In genomic region chr2:57296069-57296468, GRCm38 (mm10) we compare ENCODE assay signal across 26 mouse cellular contexts. TPM values are rescaled to one million over a fixed set of nuclear protein-coding genes. Genes with fewer than 3 reads are reported as not detected.
DNase-seq lines count a peak whose midpoint lies in the region; ATAC-seq and TF ChIP-seq lines count a peak whose summit lies in the region.
"Had no signal": no experiment of that assay in that cellular context is flagged by ENCODE, and none has a peak within 500 bp of the region (broad histone marks: within the 10 kb centered on the region; RNA-seq: fewer than 3 reads in every experiment).

No protein-coding gene starts in this region.

- no peak for TF ChIP-seq CTCF in gastrocnemius, adult 2 months (IDR thresholded peaks at IDR 0.05)
- no peak for TF ChIP-seq CTCF in liver, postnatal 0 days (IDR thresholded peaks at IDR 0.05; ENCODE audit: low read depth)

- WGBS in liver, embryonic 13.5 days (ENCODE audit: insufficient replicate concordance) = 17% methylated on average over 4 of the region's 4 CpGs
- WGBS in liver, postnatal 0 days (ENCODE audit: insufficient replicate concordance) = 55% methylated on average over 4 of the region's 4 CpGs

- H3K27ac ChIP-seq in gastrocnemius, adult 2 months = peak overlapping the region; percentile 9; the same call in 1 of the 2 replicates
- no peak overlapping the region for H3K27ac ChIP-seq in liver, embryonic 13.5 days
- no peak overlapping the region for H3K27ac ChIP-seq in liver, postnatal 0 days (ENCODE audit: low read depth)
- H3K27ac ChIP-seq: embryonic facial prominence, embryonic 12.5 days; embryonic facial prominence, embryonic 15.5 days; hindbrain, embryonic 13.5 days had no signal

- no peak for DNase-seq in gastrocnemius, adult 2 months
- no peak for DNase-seq in gastrocnemius, postnatal 10 days
- no peak for DNase-seq in liver, embryonic 13.5 days
- DNase-seq in liver, postnatal 0 days = no peak
- DNase-seq in thymus, postnatal 10 days (ENCODE audit: low spot score in 2 of 2) = no peak
- DNase-seq in left cerebral cortex, adult 11 months (ENCODE audit: low spot score) = no peak
- DNase-seq: adrenal gland, postnatal 10 days; adrenal gland, postnatal 36 days; B cell, adult 2 months; cerebellum, adult 18-20 months; cerebellum, adult 9-10 months; cerebellum, postnatal 14 days; forebrain, postnatal 0 days; gastrocnemius, postnatal 36 days; heart, adult 11 months had no signal

- H3K4me1 ChIP-seq in liver, embryonic 13.5 days (replicated peaks) = 0 out of 2 replicates have a peak, but pooled peaks cover 2% of the 10 kb centered on the region
- H3K4me1 ChIP-seq in liver, postnatal 0 days (ENCODE audit: insufficient read depth) = no peaks in the 10 kb centered on the region
- H3K4me1 ChIP-seq: embryonic facial prominence, embryonic 12.5 days; embryonic facial prominence, embryonic 15.5 days; hindbrain, embryonic 13.5 days had no signal

- H3K4me3 ChIP-seq in gastrocnemius, adult 2 months = no peak overlapping the region
- no peak overlapping the region for H3K4me3 ChIP-seq in liver, embryonic 13.5 days (replicated peaks)
- no peak overlapping the region for H3K4me3 ChIP-seq in liver, postnatal 0 days (ENCODE audit: low read depth, low read length)
- H3K4me3 ChIP-seq: embryonic facial prominence, embryonic 12.5 days; embryonic facial prominence, embryonic 15.5 days; hindbrain, embryonic 13.5 days had no signal

- no peak overlapping the region for H3K9ac ChIP-seq in liver, embryonic 13.5 days
- no peak overlapping the region for H3K9ac ChIP-seq in liver, postnatal 0 days (replicated peaks)
- H3K9ac ChIP-seq: embryonic facial prominence, embryonic 12.5 days; embryonic facial prominence, embryonic 15.5 days; forebrain, postnatal 0 days; hindbrain, embryonic 13.5 days had no signal

- H3K4me2 ChIP-seq in liver, embryonic 13.5 days = no peak overlapping the region
- H3K4me2 ChIP-seq in liver, postnatal 0 days (ENCODE audit: low read depth, low read length) = no peak overlapping the region
- H3K4me2 ChIP-seq: embryonic facial prominence, embryonic 12.5 days; embryonic facial prominence, embryonic 15.5 days; heart, embryonic 11.5 days; hindbrain, embryonic 13.5 days had no signal

- intact Hi-C loops in gastrocnemius, adult 2 months (cut with DNase I) = no loop called here

- no peaks in the 10 kb centered on the region for H3K27me3 ChIP-seq in liver, embryonic 13.5 days
- H3K27me3 ChIP-seq in liver, postnatal 0 days (ENCODE audit: insufficient read depth, low read length) = no peaks in the 10 kb centered on the region
- H3K27me3 ChIP-seq: CH12.LX; embryonic facial prominence, embryonic 12.5 days; embryonic facial prominence, embryonic 15.5 days; hindbrain, embryonic 13.5 days; Patski had no signal

- ATAC-seq in liver, embryonic 13.5 days (ENCODE audit: low read depth) = 0 out of 2 replicates have a peak, but pooled peaks have one; percentile 43
- no peak for ATAC-seq in liver, postnatal 0 days
- peak; percentile 7; the same call in 1 of the 2 replicates for ATAC-seq in granulocyte monocyte progenitor cell, adult 5-6 weeks (replicated peaks; ENCODE audit: poor library complexity, severe bottlenecking)
- peak; percentile 61 for ATAC-seq in megakaryocyte-erythroid progenitor cell, adult 5-6 weeks (replicated peaks; ENCODE audit: low FRiP score, low TSS enrichment, poor library complexity, severe bottlenecking)
- ATAC-seq: forebrain, embryonic 14.5 days; forebrain, postnatal 0 days; hindbrain, embryonic 16.5 days; Patski had no signal

- no peaks in the 10 kb centered on the region for H3K36me3 ChIP-seq in liver, embryonic 13.5 days
- no peaks in the 10 kb centered on the region for H3K36me3 ChIP-seq in liver, postnatal 0 days (replicated peaks; ENCODE audit: insufficient read depth, low read length)
- H3K36me3 ChIP-seq: embryonic facial prominence, embryonic 12.5 days; embryonic facial prominence, embryonic 15.5 days; hindbrain, embryonic 13.5 days had no signal

- TF ChIP-seq EP300 in liver, postnatal 0 days (IDR thresholded peaks at IDR 0.05; ENCODE audit: low read depth) = no peak

- H3K9me3 ChIP-seq in liver, embryonic 13.5 days (replicated peaks) = no peaks in the 10 kb centered on the region
- H3K9me3 ChIP-seq in liver, postnatal 0 days (ENCODE audit: low read length) = no peaks in the 10 kb centered on the region
- H3K9me3 ChIP-seq: embryonic facial prominence, embryonic 12.5 days; embryonic facial prominence, embryonic 15.5 days; G1E; hindbrain, embryonic 13.5 days had no signal

RNA-seq across cellular contexts. Expression of gene Gpd2, which starts 58.6 kb away (rescaled TPM):
- 100 to 1,000 TPM; 155 to 233 TPM for total RNA-seq in gastrocnemius, adult 2 months (2021)
- 100 to 1,000 TPM; 111 to 124 TPM for total RNA-seq in gastrocnemius, postnatal 10 days (2021)
- 10.3 and 11.2 TPM in 2 replicates for polyA plus RNA-seq in liver, embryonic 13.5 days (2015; fragmentation: Nextera tagmentation; extraction: Ambion mirVana)
- polyA plus RNA-seq in liver, postnatal 0 days (2015; fragmentation: Nextera tagmentation; extraction: Ambion mirVana) = 20.4 and 29.7 TPM in 2 replicates
- 16.1 and 19.2 TPM in 2 replicates for total RNA-seq in granulocyte monocyte progenitor cell, adult 5-6 weeks (2014; fragmentation: Nextera tagmentation)
- total RNA-seq in granulocyte monocyte progenitor cell, adult 5-6 weeks (2017) = 29.3 and 31.1 TPM in 2 replicates
- 28.9 and 32.5 TPM in 2 replicates for total RNA-seq in megakaryocyte-erythroid progenitor cell, adult 5-6 weeks (2014; fragmentation: Nextera tagmentation)
- total RNA-seq in megakaryocyte-erythroid progenitor cell, adult 5-6 weeks (2017) = 19.1 and 24.6 TPM in 2 replicates
